Mouse (Mus musculus) liver, embryonic 14.5 days (tissue): ENCODE data around the gene Des.

ENCODE experiments used
- CTCF ChIP-seq: IDR thresholded peaks from 2 replicates; pipeline ENCODE4 v1.5.1; 2016; ENCODE audit warnings: antibody characterized with exemption, low read depth, control low read depth
- EP300 ChIP-seq: IDR thresholded peaks from 2 replicates; pipeline ENCODE4 v1.6.1; 2016; ENCODE audit warnings: antibody characterized with exemption, low read depth

- no peak for TF ChIP-seq CTCF
- TF ChIP-seq EP300, result no peak
Observed at GRCm38 (mm10) chr1:75331271-75331670, 28.9 kb upstream of the Des start.
